Mouse (Mus musculus) gastrocnemius, postnatal 4 days (tissue): ENCODE measurements around the gene Mia. TPM values are rescaled to one million over a fixed set of nuclear protein-coding genes. Genes with fewer than 3 reads are reported as not detected.

Experiments
- DNase-seq, 2 experiments: peaks; one replicate each; pipeline ENCODE4 v3.0.0; 2021 to 2022; ENCODE audit warnings: low spot score in 2 of 2, mixed read lengths in 2 of 2
- long read RNA-seq, 2 experiments: library from polyadenylated mRNA; stranded (forward); transcript quantifications; one replicate each; pipeline ENCODE4 v2.0.0; 2021
- total RNA-seq, 2 experiments: library from RNA; stranded (reverse); gene quantifications; 2 replicates each; pipeline ENCODE4 v1.2.3; 2021

The Mia gene
- not detected for total RNA-seq
- long read RNA-seq, experiment 1 = 0 reads
- long read RNA-seq, experiment 2 = 0 reads

- DNase-seq = no peak
These were observed at the start of gene Mia, which contains the start of gene Gm21983 for GRCm38 (mm10) chr7:27180837-27181695. Gene Mia, minus strand, starts transcription at chr7:27181157. Gene Gm21983, minus strand, starts transcription at chr7:27181086.

- DNase-seq = no peak
These were observed 47.9 kb upstream of the Mia start for GRCm38 (mm10) chr7:27228865-27229264.

GRCm38 (mm10) chr7:27228281-27228821, 47.4 kb upstream of the Mia start, which contains the start of gene Itpkc:
Gene Itpkc, minus strand, starts transcription at chr7:27228661.
- peak; percentile 82 to 92 for DNase-seq

GRCm38 (mm10) chr7:27227676-27228075, 46.7 kb upstream of the Mia start:
- DNase-seq = no peak

- no peak for DNase-seq
These were observed 46.3 kb upstream of the Mia start for GRCm38 (mm10) chr7:27227276-27227675.

- DNase-seq = peak in 1 of 2 experiments; percentile 20
These were observed 44.1 kb upstream of the Mia start for GRCm38 (mm10) chr7:27224877-27225575.

- DNase-seq = no peak
These were observed 41.6 kb upstream of the Mia start for GRCm38 (mm10) chr7:27222538-27222937.

- DNase-seq = no peak
These were observed 41.0 kb upstream of the Mia start for GRCm38 (mm10) chr7:27221939-27222338.

- no peak for DNase-seq
These were observed 39.0 kb upstream of the Mia start for GRCm38 (mm10) chr7:27219937-27220336.

GRCm38 (mm10) chr7:27218586-27218985, 37.6 kb upstream of the Mia start:
- no peak for DNase-seq

GRCm38 (mm10) chr7:27212626-27213025, 31.7 kb upstream of the Mia start:
- DNase-seq = no peak

GRCm38 (mm10) chr7:27203730-27204449, 22.9 kb upstream of the Mia start:
- no peak for DNase-seq

- DNase-seq = no peak
These were observed 17.8 kb upstream of the Mia start for GRCm38 (mm10) chr7:27198779-27199178.

GRCm38 (mm10) chr7:27198355-27198754, 17.4 kb upstream of the Mia start:
- no peak for DNase-seq

GRCm38 (mm10) chr7:27197634-27198033, 16.7 kb upstream of the Mia start:
- no peak for DNase-seq

GRCm38 (mm10) chr7:27197136-27197535, 16.2 kb upstream of the Mia start:
- no peak for DNase-seq

- peak; percentile 87 to 95 for DNase-seq
These were observed 15.0 kb upstream of the Mia start, which contains the start of the genes BC024978 and Snrpa for GRCm38 (mm10) chr7:27195681-27196611. Gene BC024978, plus strand, starts transcription at chr7:27195781. Gene Snrpa, minus strand, starts transcription at chr7:27196271.

- DNase-seq = no peak
These were observed 12.8 kb upstream of the Mia start for GRCm38 (mm10) chr7:27193731-27194130.

GRCm38 (mm10) chr7:27192434-27192833, 11.5 kb upstream of the Mia start:
- DNase-seq = no peak
